Comparison of ENCODE assay signal across 8 mouse cellular contexts in genomic region chr10:80985970-80986701, GRCm38 (mm10). TPM values are rescaled to one million over a fixed set of nuclear protein-coding genes. Genes with fewer than 3 reads are reported as not detected.
DNase-seq lines count a peak whose midpoint lies in the region; ATAC-seq and TF ChIP-seq lines count a peak whose summit lies in the region.

No protein-coding gene starts in this region.

- no peaks in the 10 kb centered on the region for H3K9me3 ChIP-seq in heart, embryonic 10.5 days
- H3K9me3 ChIP-seq in forebrain, postnatal 0 days (ENCODE audit: low read length): no peaks in the 10 kb centered on the region
- no peaks in the 10 kb centered on the region for H3K9me3 ChIP-seq in lung, postnatal 0 days (ENCODE audit: low read length)

- no peak overlapping the region for H3K9ac ChIP-seq in forebrain, postnatal 0 days
- peak overlapping the region; percentile 6; the same call in 1 of the 2 replicates for H3K9ac ChIP-seq in lung, postnatal 0 days (replicated peaks; ENCODE audit: low read depth)

- peak overlapping the region; percentile 39 for H3K4me2 ChIP-seq in forebrain, postnatal 0 days (ENCODE audit: low read depth)
- H3K4me2 ChIP-seq in lung, postnatal 0 days (replicated peaks; ENCODE audit: low read depth, low read length): peak overlapping the region; percentile 51

- WGBS in heart, embryonic 10.5 days: 37% methylated on average over 13 of the region's 13 CpGs
- 33% methylated on average over 13 of the region's 13 CpGs for WGBS in forebrain, postnatal 0 days
- WGBS in lung, postnatal 0 days: 27% methylated on average over 13 of the region's 13 CpGs

- intact Hi-C loops in heart, postnatal 10 days (cut with DNase I): no loop called here

- peak; percentile 72 for ATAC-seq in CD4-positive, CD25-positive, alpha-beta regulatory T cell, adult 4 months
- ATAC-seq in forebrain, postnatal 0 days: no peak
- peak; percentile 6 for ATAC-seq in lung, postnatal 0 days

- H3K4me3 ChIP-seq in heart, embryonic 10.5 days: peak overlapping the region; percentile 52
- peak overlapping the region; percentile 17; the same call in 1 of the 2 replicates for H3K4me3 ChIP-seq in forebrain, postnatal 0 days (ENCODE audit: low read depth, low read length)
- peak overlapping the region; percentile 35 for H3K4me3 ChIP-seq in lung, postnatal 0 days (ENCODE audit: low read depth, low read length)

- peaks cover 53% of the 10 kb centered on the region for H3K27me3 ChIP-seq in heart, embryonic 10.5 days (ENCODE audit: insufficient read depth, poor library complexity, severe bottlenecking)
- H3K27me3 ChIP-seq in forebrain, postnatal 0 days (ENCODE audit: insufficient read depth, low read length): peaks cover 15% of the 10 kb centered on the region
- 0 out of 2 replicates have a peak, but pooled peaks cover 3% of the 10 kb centered on the region for H3K27me3 ChIP-seq in lung, postnatal 0 days (replicated peaks; ENCODE audit: insufficient read depth, low read length)

- H3K4me1 ChIP-seq in heart, embryonic 10.5 days: peaks cover 23% of the 10 kb centered on the region
- no peaks in the 10 kb centered on the region for H3K4me1 ChIP-seq in forebrain, postnatal 0 days (ENCODE audit: insufficient read depth)
- H3K4me1 ChIP-seq in lung, postnatal 0 days (ENCODE audit: insufficient read depth, low read depth, low read length): peaks cover 4% of the 10 kb centered on the region; the same call in 1 of the 2 replicates

- no peak for DNase-seq in heart, embryonic 10.5 days (ENCODE audit: low spot score)
- no peak for DNase-seq in heart, postnatal 10 days
- DNase-seq in forebrain, postnatal 0 days: no peak
- DNase-seq in lung, postnatal 0 days (ENCODE audit: low spot score): peak; percentile 50
- no peak for DNase-seq in ovary, postnatal 36 days (ENCODE audit: low spot score)
- DNase-seq in embryo, embryonic 9.5 days (ENCODE audit: extremely low spot score): no peak
- no peak for DNase-seq in cerebellum, adult 8-10 months

- no peaks in the 10 kb centered on the region for H3K36me3 ChIP-seq in heart, embryonic 10.5 days
- no peaks in the 10 kb centered on the region for H3K36me3 ChIP-seq in forebrain, postnatal 0 days (ENCODE audit: insufficient read depth)
- H3K36me3 ChIP-seq in lung, postnatal 0 days (ENCODE audit: insufficient read depth, low read length): no peaks in the 10 kb centered on the region

- no peak for TF ChIP-seq EP300 in lung, postnatal 0 days (IDR thresholded peaks at IDR 0.05)

- no peak for TF ChIP-seq CTCF in forebrain, postnatal 0 days (IDR thresholded peaks at IDR 0.05; ENCODE audit: low read depth)
- no peak for TF ChIP-seq CTCF in lung, postnatal 0 days (IDR thresholded peaks at IDR 0.05)

- H3K27ac ChIP-seq in heart, embryonic 10.5 days: peak overlapping the region; percentile 64
- no peak overlapping the region for H3K27ac ChIP-seq in forebrain, postnatal 0 days (ENCODE audit: low read depth, low read length)
- peak overlapping the region; percentile 81 for H3K27ac ChIP-seq in lung, postnatal 0 days (ENCODE audit: low read length)

RNA-seq across cellular contexts. Expression of gene Gng7, which starts 28.6 kb away (rescaled TPM):
- polyA plus RNA-seq in heart, embryonic 10.5 days (2016; fragmentation: Nextera tagmentation; extraction: Ambion mirVana): 1.5 and 2.1 TPM in 2 replicates
- total RNA-seq in heart, postnatal 10 days (2021): 1 to 10 TPM in 1 of 2 experiments, under 1 TPM in 1; 0.67 to 1.1 TPM
- under 1 TPM in 1 of 2 experiments, not detected in 1; 0.54 TPM for polyA plus RNA-seq in CD4-positive, CD25-positive, alpha-beta regulatory T cell, adult 4 months (2017; shearing (Covaris generic))
- total RNA-seq in forebrain, postnatal 0 days (2014; rRNA removed): 64.5 and 91.4 TPM in 2 replicates
- 76.2 and 85.7 TPM in 2 replicates for polyA plus RNA-seq in forebrain, postnatal 0 days (2015; fragmentation: Nextera tagmentation; extraction: Ambion mirVana)
- polyA plus RNA-seq in lung, postnatal 0 days (2015; fragmentation: Nextera tagmentation; extraction: Ambion mirVana): 1.0 and 1.4 TPM in 2 replicates

RNA-seq across cellular contexts. Expression of gene Diras1, which starts 39.3 kb away (rescaled TPM):
- 0.08 and 0.11 TPM in 2 replicates for polyA plus RNA-seq in heart, embryonic 10.5 days (2016; fragmentation: Nextera tagmentation; extraction: Ambion mirVana)
- total RNA-seq in heart, postnatal 10 days (2021): not detected
- polyA plus RNA-seq in CD4-positive, CD25-positive, alpha-beta regulatory T cell, adult 4 months (2017; shearing (Covaris generic)): not detected
- 65.4 and 76.0 TPM in 2 replicates for total RNA-seq in forebrain, postnatal 0 days (2014; rRNA removed)
- 66.1 and 70.2 TPM in 2 replicates for polyA plus RNA-seq in forebrain, postnatal 0 days (2015; fragmentation: Nextera tagmentation; extraction: Ambion mirVana)
- not detected in 2 replicates for polyA plus RNA-seq in lung, postnatal 0 days (2015; fragmentation: Nextera tagmentation; extraction: Ambion mirVana)

RNA-seq across cellular contexts. Expression of gene Slc39a3, which starts 51.1 kb away (rescaled TPM):
- polyA plus RNA-seq in heart, embryonic 10.5 days (2016; fragmentation: Nextera tagmentation; extraction: Ambion mirVana): 8.9 and 10.7 TPM in 2 replicates
- total RNA-seq in heart, postnatal 10 days (2021): 10 to 100 TPM; 11.5 to 13.0 TPM
- polyA plus RNA-seq in CD4-positive, CD25-positive, alpha-beta regulatory T cell, adult 4 months (2017; shearing (Covaris generic)): 1 to 10 TPM; 3.3 to 4.7 TPM
- 82.1 and 104 TPM in 2 replicates for total RNA-seq in forebrain, postnatal 0 days (2014; rRNA removed)
- polyA plus RNA-seq in forebrain, postnatal 0 days (2015; fragmentation: Nextera tagmentation; extraction: Ambion mirVana): 43.5 and 45.2 TPM in 2 replicates
- polyA plus RNA-seq in lung, postnatal 0 days (2015; fragmentation: Nextera tagmentation; extraction: Ambion mirVana): 15.4 and 16.0 TPM in 2 replicates

RNA-seq across cellular contexts. Expression of gene Gadd45b, which starts 56.3 kb away (rescaled TPM):
- polyA plus RNA-seq in heart, embryonic 10.5 days (2016; fragmentation: Nextera tagmentation; extraction: Ambion mirVana): 17.1 and 20.1 TPM in 2 replicates
- 10 to 100 TPM; 11.5 to 18.3 TPM for total RNA-seq in heart, postnatal 10 days (2021)
- 10 to 100 TPM; 25.3 to 38.9 TPM for polyA plus RNA-seq in CD4-positive, CD25-positive, alpha-beta regulatory T cell, adult 4 months (2017; shearing (Covaris generic))
- total RNA-seq in forebrain, postnatal 0 days (2014; rRNA removed): 5.0 and 5.8 TPM in 2 replicates
- 6.5 and 7.7 TPM in 2 replicates for polyA plus RNA-seq in forebrain, postnatal 0 days (2015; fragmentation: Nextera tagmentation; extraction: Ambion mirVana)
- polyA plus RNA-seq in lung, postnatal 0 days (2015; fragmentation: Nextera tagmentation; extraction: Ambion mirVana): 131 and 145 TPM in 2 replicates

Comparison
In these comparisons a context has a peak if more than half of its experiments do, and no peak if none do; other contexts are left out.
1. RNA of gene Gng7, which starts 28.6 kb away (polyA plus RNA-seq): 76.2 to 85.7 TPM in forebrain, postnatal 0 days; 1.5 to 2.1 TPM in heart, embryonic 10.5 days, 1.0 to 1.4 TPM in lung, postnatal 0 days and 0.54 TPM in CD4-positive, CD25-positive, alpha-beta regulatory T cell, adult 4 months; every median in the first group is over 10 times any median in the second.
2. RNA of gene Diras1, which starts 39.3 kb away (polyA plus RNA-seq): 66.1 to 70.2 TPM in forebrain, postnatal 0 days; 0.08 to 0.11 TPM in heart, embryonic 10.5 days, not detected in lung, postnatal 0 days and not detected in CD4-positive, CD25-positive, alpha-beta regulatory T cell, adult 4 months; every median in the first group is over 10 times any median in the second.
3. Peak in every context shown above with its lines, with median percentiles within 50 percentile points of each other: H3K4me3 ChIP-seq.